Mouse (Mus musculus) CH12.LX (cell line): ENCODE measurements at regions not wholly inside any gene's neighbourhood (a gene's known extent, or its start where the extent isn't known, plus 50 kb on each side); places are given as distances from the start of the nearest gene placed in this dataset.

Experiments
- DNase-seq: peaks from one replicate; pipeline ENCODE4 v3.0.0-alpha.2; 2013; ENCODE audit errors: extremely low read depth
- H3K27ac ChIP-seq: 2 replicates; pipeline ENCODE4 v1.5.1; 2012; ENCODE audit warnings: low read depth, mild to moderate bottlenecking, control low read depth, moderate library complexity; ENCODE audit not compliant: insufficient read depth
- H3K27me3 ChIP-seq: replicated peaks from 2 replicates; pipeline ENCODE3; 2012; ENCODE audit warnings: inconsistent platforms
- H3K36me3 ChIP-seq, 2 experiments: replicated peaks in 1 of 2; 2 replicates each; pipeline versions ENCODE3 to v1.6.1; 2012; ENCODE audit warnings: inconsistent platforms in 1 of 2, low read length in 1 of 2, mild to moderate bottlenecking in 1 of 2, mixed read lengths in 1 of 2, moderate library complexity in 1 of 2; ENCODE audit not compliant: control insufficient read depth in 1 of 2, insufficient read depth in 1 of 2
- H3K4me1 ChIP-seq, 2 experiments: 2 replicates each; pipeline ENCODE4 v1.6.1; 2012; ENCODE audit warnings: inconsistent platforms in 1 of 2, moderate library complexity in 1 of 2; ENCODE audit not compliant: insufficient read depth in 2 of 2, control insufficient read depth in 1 of 2
- H3K4me2 ChIP-seq: 2 replicates; pipeline ENCODE4 v1.6.1; 2012; ENCODE audit warnings: low read depth, mild to moderate bottlenecking, control low read depth; ENCODE audit not compliant: poor library complexity, insufficient read depth, severe bottlenecking
- H3K4me3 ChIP-seq, 3 experiments: fragments of 150-350 bp in 1 of 3; sonication (generic) in 1 of 3; replicated peaks in 1 of 3; 2 replicates each; pipeline versions ENCODE3 to v1.5.1; 2011 to 2012; ENCODE audit warnings: low read depth in 2 of 3, low read length in 2 of 3, mild to moderate bottlenecking in 2 of 3, moderate library complexity in 2 of 3, control low read depth in 1 of 3, improper control_type of control experiment in 1 of 3, inconsistent platforms in 1 of 3, mixed read lengths in 1 of 3; ENCODE audit not compliant: poor library complexity in 1 of 3
- H3K79me2 ChIP-seq: replicated peaks from 2 replicates; pipeline ENCODE4 v1.6.1; 2012; ENCODE audit warnings: mild to moderate bottlenecking, moderate library complexity; ENCODE audit not compliant: control insufficient read depth, poor library complexity, insufficient read depth, severe bottlenecking; ENCODE audit errors: extremely low read depth
- H3K9ac ChIP-seq: 2 replicates; pipeline ENCODE4 v1.6.1; 2012; ENCODE audit warnings: low read depth, mild to moderate bottlenecking, control low read depth, moderate library complexity; ENCODE audit not compliant: insufficient read depth
- H3K9me3 ChIP-seq: replicated peaks from 2 replicates; pipeline ENCODE3; 2012; ENCODE audit warnings: low read length, inconsistent platforms, mixed read lengths
- BHLHE40 ChIP-seq: IDR thresholded peaks from 2 replicates; pipeline ENCODE4 v1.6.1; 2011; ENCODE audit warnings: mild to moderate bottlenecking, low read depth, low read length, improper control_type of control experiment
- CHD1 ChIP-seq: IDR thresholded peaks from 2 replicates; pipeline ENCODE4 v1.6.1; 2012; ENCODE audit warnings: low read depth, low read length, improper control_type of control experiment, inconsistent platforms
- CHD2 ChIP-seq: IDR thresholded peaks from 2 replicates; pipeline ENCODE4 v1.6.1; 2011; ENCODE audit warnings: low read length, improper control_type of control experiment
- E2F4 ChIP-seq: IDR thresholded peaks from 2 replicates; pipeline ENCODE4 v1.6.1; 2011; ENCODE audit warnings: low read depth, low read length, improper control_type of control experiment; ENCODE audit not compliant: insufficient replicate concordance
- ELF1 ChIP-seq: IDR thresholded peaks from 2 replicates; pipeline ENCODE4 v1.6.1; 2014; ENCODE audit warnings: low read depth, mild to moderate bottlenecking, inconsistent platforms, low read length, improper control_type of control experiment
- EP300 ChIP-seq: IDR thresholded peaks from 2 replicates; pipeline ENCODE4 v1.6.1; 2011; ENCODE audit warnings: low read length, improper control_type of control experiment
- ETS1 ChIP-seq: conservative IDR thresholded peaks from 2 replicates; pipeline ENCODE4 v1.6.1; 2012; ENCODE audit warnings: low read depth, mild to moderate bottlenecking, inconsistent platforms, low read length, improper control_type of control experiment, moderate library complexity
- GABPA ChIP-seq: IDR thresholded peaks from 2 replicates; pipeline ENCODE4 v1.6.1; 2012; ENCODE audit warnings: low read depth, low read length, improper control_type of control experiment, inconsistent platforms; ENCODE audit not compliant: insufficient replicate concordance
- HCFC1 ChIP-seq: IDR thresholded peaks from 2 replicates; pipeline ENCODE4 v1.6.1; 2012; ENCODE audit warnings: low read depth, mild to moderate bottlenecking, inconsistent platforms, low read length, improper control_type of control experiment
- IRF4 ChIP-seq: IDR thresholded peaks from 2 replicates; pipeline ENCODE4 v1.6.1; 2014; ENCODE audit warnings: low read depth, mild to moderate bottlenecking, inconsistent platforms, low read length, improper control_type of control experiment
- JUN ChIP-seq: IDR thresholded peaks from 2 replicates; pipeline ENCODE4 v1.6.1; 2011; ENCODE audit warnings: low read depth, mild to moderate bottlenecking, low read length, improper control_type of control experiment, moderate library complexity; ENCODE audit not compliant: insufficient read depth
- JUND ChIP-seq: conservative IDR thresholded peaks from 2 replicates; pipeline ENCODE4 v1.6.1; 2011; ENCODE audit warnings: low read depth, low read length, improper control_type of control experiment
- KAT2A ChIP-seq: IDR thresholded peaks from 2 replicates; pipeline ENCODE4 v1.6.1; 2012; ENCODE audit warnings: low read length, improper control_type of control experiment, inconsistent platforms; ENCODE audit not compliant: insufficient replicate concordance
- MAX ChIP-seq: IDR thresholded peaks from 2 replicates; pipeline ENCODE4 v1.6.1; 2011; ENCODE audit warnings: low read length, improper control_type of control experiment
- MYC ChIP-seq: IDR thresholded peaks from 2 replicates; pipeline ENCODE4 v1.6.1; 2011; ENCODE audit warnings: low read depth, mild to moderate bottlenecking, improper control_type of control experiment, low read length
- NELFE ChIP-seq: IDR thresholded peaks from 2 replicates; pipeline ENCODE4 v1.6.1; 2011; ENCODE audit warnings: low read depth, low read length, improper control_type of control experiment
- NRF1 ChIP-seq: IDR thresholded peaks from 2 replicates; pipeline ENCODE4 v1.6.1; 2014; ENCODE audit warnings: low read depth, mild to moderate bottlenecking, inconsistent platforms, low read length, improper control_type of control experiment, moderate library complexity
- PAX5 ChIP-seq: IDR thresholded peaks from 2 replicates; pipeline ENCODE4 v1.6.1; 2012; ENCODE audit warnings: low read length, inconsistent platforms, mixed read lengths
- POLR2A ChIP-seq: IDR thresholded peaks from 2 replicates; pipeline ENCODE4 v1.6.1; 2011; ENCODE audit warnings: low read depth, mild to moderate bottlenecking, improper control_type of control experiment, low read length
- POLR2AphosphoS2 ChIP-seq: IDR thresholded peaks from 2 replicates; pipeline ENCODE4 v1.6.1; 2011; ENCODE audit warnings: low read depth, low read length, improper control_type of control experiment
- RAD21 ChIP-seq: IDR thresholded peaks from 2 replicates; pipeline ENCODE4 v1.6.1; 2011; ENCODE audit warnings: low read depth, mild to moderate bottlenecking, low read length, improper control_type of control experiment, moderate library complexity
- RCOR1 ChIP-seq: conservative IDR thresholded peaks from 2 replicates; pipeline ENCODE4 v1.6.1; 2012; ENCODE audit warnings: low read depth, mild to moderate bottlenecking, inconsistent platforms, low read length, improper control_type of control experiment
- SMC3 ChIP-seq: IDR thresholded peaks from 2 replicates; pipeline ENCODE4 v1.6.1; 2011; ENCODE audit warnings: low read depth, low read length, improper control_type of control experiment
- TCF12 ChIP-seq: IDR thresholded peaks from 2 replicates; pipeline ENCODE4 v1.6.1; 2014; ENCODE audit warnings: low read depth, mild to moderate bottlenecking, inconsistent platforms, low read length, improper control_type of control experiment
- USF1 ChIP-seq: IDR thresholded peaks from 2 replicates; pipeline ENCODE4 v1.6.1; 2014; ENCODE audit warnings: low read depth, mild to moderate bottlenecking, inconsistent platforms, low read length, improper control_type of control experiment
- ZC3H11A ChIP-seq: IDR thresholded peaks from 2 replicates; pipeline ENCODE4 v1.6.1; 2012; ENCODE audit warnings: low read depth, mild to moderate bottlenecking, inconsistent platforms, low read length, improper control_type of control experiment
- ZKSCAN1 ChIP-seq: IDR thresholded peaks from 2 replicates; pipeline ENCODE4 v1.6.1; 2012; ENCODE audit warnings: low read depth, inconsistent platforms, low read length, improper control_type of control experiment, borderline replicate concordance
- ZMIZ1 ChIP-seq: IDR thresholded peaks from 2 replicates; pipeline ENCODE4 v1.6.1; 2012; ENCODE audit warnings: low read depth, mild to moderate bottlenecking, inconsistent platforms, low read length, improper control_type of control experiment
- ZNF384 ChIP-seq: IDR thresholded peaks from 2 replicates; pipeline ENCODE4 v1.6.1; 2012; ENCODE audit warnings: low read depth, low read length, improper control_type of control experiment, inconsistent platforms
- dilution Hi-C: fragments of 300-500 bp; cut with MboI; formaldehyde crosslinking; loops from 2 replicates; pipeline ENCODE4 v1.14.3; 2020; ENCODE audit warnings: low sequenced_read_pairs; ENCODE audit not compliant: extremely low pct_unique_long_range_greater_than_20kb, extremely low pct_ligation_motif_present
- in situ Hi-C: fragments of 300-500 bp; cut with MboI; formaldehyde crosslinking; loops from 3 replicates; pipeline ENCODE4 v1.14.3; 2019; ENCODE audit warnings: low sequenced_read_pairs, low pct_ligation_motif_present, low pct_unique_long_range_greater_than_20kb, mixed read lengths

DNA sequence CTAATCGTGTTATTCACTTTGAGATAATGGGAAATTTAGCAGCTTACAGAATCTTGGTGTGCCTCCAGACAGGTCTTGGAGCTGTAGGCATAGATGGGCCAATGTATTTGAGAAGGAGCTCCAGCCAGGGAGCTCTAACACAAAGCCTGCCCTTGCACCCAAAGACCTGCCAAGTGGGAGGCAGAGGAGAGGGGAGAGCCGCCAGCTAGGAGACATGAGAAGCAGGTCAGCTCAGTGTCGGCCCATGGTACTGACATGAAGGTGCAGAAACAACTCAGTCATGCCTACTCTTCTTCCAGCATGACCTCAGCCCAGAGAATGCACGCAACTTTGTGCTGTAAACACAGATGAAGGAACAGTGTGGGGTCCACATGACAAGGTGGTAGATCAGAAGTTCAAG is 128.8 kb downstream of the Ackr3 start:
- Histone ChIP-seq H3K27me3 (no peaks in the 10 kb centered on the region), H3K79me2 (no peaks in the 10 kb centered on the region), H3K4me3 (no peak overlapping the region), H3K36me3 (no peaks in the 10 kb centered on the region), H3K4me2 (no peak overlapping the region), H3K9ac (no peak overlapping the region), H3K4me1 (peaks cover 0 to 7% of the 10 kb centered on the region in 2 experiments; a peak in 1 of 4 replicates), H3K9me3 (no peaks in the 10 kb centered on the region), H3K27ac (no peak overlapping the region)
- in situ Hi-C loops: no loop called here
- TF ChIP-seq EP300 (no peak), RAD21 (no peak), JUN (no peak), BHLHE40 (no peak), PAX5 (no peak), ELF1 (no peak), KAT2A (no peak), CHD1 (no peak), POLR2AphosphoS2 (no peak), MAX (no peak), NRF1 (no peak), CHD2 (no peak), RCOR1 (no peak), POLR2A (no peak), JUND (no peak), NELFE (no peak), TCF12 (no peak), ZMIZ1 (no peak), ETS1 (no peak), IRF4 (no peak)
- no peak for DNase-seq
- dilution Hi-C loops: no loop called here

DNA sequence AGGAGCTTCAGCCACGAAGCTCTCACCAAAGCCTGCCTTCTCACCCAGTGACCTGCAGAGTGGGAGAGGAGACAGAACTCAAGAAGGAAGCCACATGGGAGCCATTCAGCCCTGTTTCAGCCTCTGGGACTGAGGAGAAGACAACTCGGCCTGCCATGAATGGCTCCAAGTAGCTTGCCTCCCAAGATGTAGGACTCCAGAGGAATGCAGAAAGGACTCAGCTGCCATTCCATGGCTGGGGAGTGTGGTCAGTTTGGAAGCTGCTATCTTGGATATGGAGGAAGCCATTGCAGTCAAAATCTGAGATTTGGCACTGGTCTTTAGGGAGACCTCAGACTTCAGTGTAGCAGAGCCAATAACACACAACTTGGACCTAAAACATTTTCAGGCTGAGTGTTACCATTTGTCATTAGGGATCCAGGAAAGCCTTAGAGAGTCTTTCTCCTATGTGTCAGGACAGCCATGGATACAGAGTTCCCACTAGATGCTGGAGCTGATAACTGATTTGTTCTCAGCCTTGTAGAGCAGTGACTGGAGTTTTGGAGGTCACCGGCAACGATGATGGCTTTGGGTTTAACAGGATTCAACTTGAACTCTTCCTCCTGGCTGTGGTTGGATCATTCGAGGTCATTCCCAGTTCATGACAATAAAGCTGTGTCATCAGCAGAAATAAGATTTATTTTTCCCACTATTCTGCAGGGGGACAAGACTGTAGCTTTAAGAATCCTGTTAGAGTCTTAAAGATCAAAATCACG is 130.1 kb downstream of the Ackr3 start:
- Histone ChIP-seq H3K9ac (no peak overlapping the region), H3K79me2 (no peaks in the 10 kb centered on the region), H3K27me3 (no peaks in the 10 kb centered on the region), H3K9me3 (no peaks in the 10 kb centered on the region), H3K4me2 (no peak overlapping the region)
- dilution Hi-C loops: no loop called here
- no peak for TF ChIP-seq ZMIZ1
- no peak for TF ChIP-seq ZC3H11A
- TF ChIP-seq SMC3: no peak
- TF ChIP-seq HCFC1: no peak
- no peak for TF ChIP-seq ZNF384
- no peak for TF ChIP-seq MYC
- TF ChIP-seq CHD2: no peak
- TF ChIP-seq POLR2AphosphoS2: no peak
- TF ChIP-seq BHLHE40: no peak
- TF ChIP-seq RCOR1: no peak
- TF ChIP-seq GABPA: no peak
- TF ChIP-seq USF1: no peak
- no peak for TF ChIP-seq ZKSCAN1
- no peak for TF ChIP-seq E2F4
- TF ChIP-seq, all 38 proteins: peak for 0
- Histone ChIP-seq H3K36me3 (no peaks in the 10 kb centered on the region), H3K4me3 (no peak overlapping the region), H3K27ac (no peak overlapping the region), H3K4me1 (peaks cover 0 to 7% of the 10 kb centered on the region in 2 experiments; a peak in 1 of 4 replicates)
- no peak for DNase-seq
- in situ Hi-C loops: no loop called here
